Mouse (Mus musculus): Measurements from ENCODE around the gene Ewsr1. TPM values are rescaled to one million over a fixed set of nuclear protein-coding genes. Genes with fewer than 3 reads are reported as not detected.

The Ewsr1 gene
- total RNA-seq (2021) = 100 to 1,000 TPM; 380 to 389 TPM

- intact Hi-C loops (cut with DNase I) = no loop called here
- peak; percentile 98 for DNase-seq
These were observed at the start of gene Ewsr1, which contains the start of gene Rhbdd3 for GRCm38 (mm10) chr11:5098736-5099542. Ewsr1 (minus strand) TSS chr11:5099266. Rhbdd3 (plus strand) TSS chr11:5098926.

- intact Hi-C loops (cut with DNase I) = no loop called here
These were observed 46.5 kb upstream of the Ewsr1 start for GRCm38 (mm10) chr11:5145600-5145999.

GRCm38 (mm10) chr11:5141965-5142364 lies 42.9 kb upstream of the Ewsr1 start:
- intact Hi-C loops (cut with DNase I) = no loop called here
- no peak for DNase-seq

More at GRCm38 (mm10) chr11:5145600-5145999, 46.5 kb upstream of the Ewsr1 start:
- no peak for DNase-seq

GRCm38 (mm10) chr11:5141252-5141651 lies 42.2 kb upstream of the Ewsr1 start:
- DNase-seq = no peak
- intact Hi-C loops (cut with DNase I) = no loop called here

GRCm38 (mm10) chr11:5140619-5141018 lies 41.6 kb upstream of the Ewsr1 start:
- intact Hi-C loops (cut with DNase I) = no loop called here
- peak; percentile 81 for DNase-seq

- DNase-seq = no peak
- intact Hi-C loops (cut with DNase I) = no loop called here
These were observed 40.3 kb upstream of the Ewsr1 start for GRCm38 (mm10) chr11:5139372-5139771.

GRCm38 (mm10) chr11:5138642-5139041 lies 39.6 kb upstream of the Ewsr1 start:
- intact Hi-C loops (cut with DNase I) = no loop called here
- no peak for DNase-seq

GRCm38 (mm10) chr11:5135914-5136313 lies 36.8 kb upstream of the Ewsr1 start:
- DNase-seq = no peak
- intact Hi-C loops (cut with DNase I) = no loop called here

- intact Hi-C loops (cut with DNase I) = no loop called here
- DNase-seq = no peak
These were observed 33.7 kb upstream of the Ewsr1 start for GRCm38 (mm10) chr11:5132751-5133150.

- intact Hi-C loops (cut with DNase I) = no loop called here
- DNase-seq = no peak
These were observed 31.1 kb upstream of the Ewsr1 start for GRCm38 (mm10) chr11:5130111-5130665.

- intact Hi-C loops (cut with DNase I) = no loop called here
- DNase-seq = no peak
These were observed 30.0 kb upstream of the Ewsr1 start for GRCm38 (mm10) chr11:5129035-5129480.

- intact Hi-C loops (cut with DNase I) = no loop called here
- no peak for DNase-seq
These were observed 26.6 kb upstream of the Ewsr1 start for GRCm38 (mm10) chr11:5125713-5126112.

- peak; percentile 81 for DNase-seq
- intact Hi-C loops (cut with DNase I) = loop anchor here (10.0 kb wide), 1 partner anchor 360 kb away; no protein-coding TSS in a partner anchor
These were observed 16.0 kb upstream of the Ewsr1 start for GRCm38 (mm10) chr11:5114931-5115581.

- intact Hi-C loops (cut with DNase I) = loop anchor here (10.0 kb wide), 1 partner anchor 361 kb away; no protein-coding TSS in a partner anchor
- DNase-seq = no peak
These were observed 14.6 kb upstream of the Ewsr1 start for GRCm38 (mm10) chr11:5113645-5114044.

- no peak for DNase-seq
- intact Hi-C loops (cut with DNase I) = no loop called here
These were observed 10.4 kb upstream of the Ewsr1 start for GRCm38 (mm10) chr11:5109441-5109840.

GRCm38 (mm10) chr11:5103986-5104509 lies 5.0 kb upstream of the Ewsr1 start:
- intact Hi-C loops (cut with DNase I) = no loop called here
- no peak for DNase-seq

- intact Hi-C loops (cut with DNase I) = no loop called here
- no peak for DNase-seq
These were observed 3.3 kb upstream of the Ewsr1 start for GRCm38 (mm10) chr11:5102384-5102783.

GRCm38 (mm10) chr11:5101641-5102040 lies 2.6 kb upstream of the Ewsr1 start:
- intact Hi-C loops (cut with DNase I) = no loop called here
- no peak for DNase-seq

- intact Hi-C loops (cut with DNase I) = no loop called here
These were observed 1.7 kb upstream of the Ewsr1 start for GRCm38 (mm10) chr11:5100801-5101200.

GRCm38 (mm10) chr11:5100283-5100682 lies 1.2 kb upstream of the Ewsr1 start:
- DNase-seq = no peak
- intact Hi-C loops (cut with DNase I) = no loop called here

More at GRCm38 (mm10) chr11:5100801-5101200, 1.7 kb upstream of the Ewsr1 start:
- no peak for DNase-seq

GRCm38 (mm10) chr11:5099576-5100183 lies 614 bp upstream of the Ewsr1 start:
- peak; percentile 81 for DNase-seq
- intact Hi-C loops (cut with DNase I) = no loop called here

Measured in left cerebral cortex, postnatal 4 days (tissue).